Comparison of ENCODE assay signal across 9 mouse cellular contexts in genomic region chr8:70964159-70964558, GRCm38 (mm10). TPM values are rescaled to one million over a fixed set of nuclear protein-coding genes. Genes with fewer than 3 reads are reported as not detected.
DNase-seq lines count a peak whose midpoint lies in the region; ATAC-seq and TF ChIP-seq lines count a peak whose summit lies in the region.
"Had no signal": no experiment of that assay in that cellular context is flagged by ENCODE, and none has a peak within 500 bp of the region (broad histone marks: within the 10 kb centered on the region; RNA-seq: fewer than 3 reads in every experiment).

No protein-coding gene starts in this region.

- H3K4me1 ChIP-seq in kidney, embryonic 14.5 days (ENCODE audit: control insufficient read depth, insufficient read depth, low read length): no peaks in the 10 kb centered on the region
- no peaks in the 10 kb centered on the region for H3K4me1 ChIP-seq in MEL (ENCODE audit: control insufficient read depth in 1 of 2, insufficient read depth in 2 of 2, low read length in 2 of 2)
- no peaks in the 10 kb centered on the region for H3K4me1 ChIP-seq in liver, embryonic 13.5 days (replicated peaks)
- H3K4me1 ChIP-seq: midbrain, embryonic 12.5 days had no signal

- H3K36me3 ChIP-seq in kidney, embryonic 14.5 days (ENCODE audit: control insufficient read depth, insufficient read depth, low read length): no peaks in the 10 kb centered on the region
- no peaks in the 10 kb centered on the region for H3K36me3 ChIP-seq in MEL (ENCODE audit: control insufficient read depth in 1 of 2, insufficient read depth in 2 of 2, low read length in 2 of 2)
- no peaks in the 10 kb centered on the region for H3K36me3 ChIP-seq in liver, embryonic 13.5 days
- H3K36me3 ChIP-seq in splenic B cell, adult 2 months (ENCODE audit: control insufficient read depth, insufficient read depth, low read length, poor library complexity, severe bottlenecking): no peaks in the 10 kb centered on the region
- H3K36me3 ChIP-seq: midbrain, embryonic 12.5 days had no signal

- TF ChIP-seq POLR2A in MEL (IDR thresholded peaks at IDR 0.05; ENCODE audit: control insufficient read depth in 1 of 2, insufficient read depth in 1 of 2, low read depth in 1 of 2, low read length in 2 of 2, poor library complexity in 1 of 2): no peak

- H3K4me2 ChIP-seq in kidney, embryonic 14.5 days (replicated peaks; ENCODE audit: low read depth, low read length): no peak overlapping the region
- no peak overlapping the region for H3K4me2 ChIP-seq in liver, embryonic 13.5 days
- H3K4me2 ChIP-seq: midbrain, embryonic 12.5 days had no signal

- no peak overlapping the region for H3K27ac ChIP-seq in kidney, embryonic 14.5 days (ENCODE audit: low read depth, low read length)
- no peak overlapping the region for H3K27ac ChIP-seq in MEL (ENCODE audit: control insufficient read depth, low read depth, low read length)
- no peak overlapping the region for H3K27ac ChIP-seq in liver, embryonic 13.5 days
- H3K27ac ChIP-seq: midbrain, embryonic 12.5 days had no signal

- no peak for TF ChIP-seq EP300 in MEL (IDR thresholded peaks at IDR 0.05; ENCODE audit: low read depth in 1 of 2, low read length in 2 of 2)

- no peak for ATAC-seq in kidney, embryonic 14.5 days (ENCODE audit: low FRiP score, low TSS enrichment)
- no peak for ATAC-seq in liver, embryonic 13.5 days (ENCODE audit: low read depth)

- no peak overlapping the region for H3K4me3 ChIP-seq in kidney, embryonic 14.5 days (ENCODE audit: low read length)
- H3K4me3 ChIP-seq in MEL (ENCODE audit: control insufficient read depth in 1 of 2, insufficient read depth in 1 of 2, low read depth in 2 of 2, low read length in 2 of 2): no peak overlapping the region
- H3K4me3 ChIP-seq in liver, embryonic 13.5 days (replicated peaks): no peak overlapping the region
- H3K4me3 ChIP-seq: midbrain, embryonic 12.5 days had no signal

- TF ChIP-seq RAD21 in MEL (IDR thresholded peaks at IDR 0.05; ENCODE audit: low read depth, low read length): peak; percentile 57

- no peaks in the 10 kb centered on the region for H3K79me2 ChIP-seq in MEL (ENCODE audit: control insufficient read depth, insufficient read depth, low read length, poor library complexity)

- DNase-seq in kidney, adult 11 months: peak; percentile 52
- peak; percentile 38 for DNase-seq in MEL (ENCODE audit: low read depth, low spot score)
- DNase-seq in cerebellum, adult 18-20 months: peak; percentile 9 to 17
- peak; percentile 3 to 41 for DNase-seq in heart, postnatal 14 days
- peak; percentile 7 for DNase-seq in liver, embryonic 13.5 days
- DNase-seq in splenic B cell, adult 2 months (ENCODE audit: low read depth, low spot score): peak; percentile 65
- no peak for DNase-seq in frontal cortex, postnatal 25 days (ENCODE audit: low spot score in 2 of 2)

- no peaks in the 10 kb centered on the region for H3K27me3 ChIP-seq in kidney, embryonic 14.5 days (ENCODE audit: control insufficient read depth, insufficient read depth, low read length)
- peaks cover 3 to 5% of the 10 kb centered on the region in 2 experiments for H3K27me3 ChIP-seq in MEL (ENCODE audit: control insufficient read depth in 1 of 2, insufficient read depth in 2 of 2, low read length in 2 of 2)
- H3K27me3 ChIP-seq in liver, embryonic 13.5 days: no peaks in the 10 kb centered on the region
- no peaks in the 10 kb centered on the region; the same call in 1 of the 2 replicates for H3K27me3 ChIP-seq in splenic B cell, adult 2 months (ENCODE audit: control insufficient read depth, insufficient read depth, low read length, poor library complexity, severe bottlenecking)
- H3K27me3 ChIP-seq: midbrain, embryonic 12.5 days had no signal

- no peaks in the 10 kb centered on the region for H3K9me3 ChIP-seq in kidney, embryonic 14.5 days (ENCODE audit: control insufficient read depth, low read length)
- H3K9me3 ChIP-seq in MEL (replicated peaks; ENCODE audit: insufficient read depth, low read length): no peaks in the 10 kb centered on the region
- H3K9me3 ChIP-seq in liver, embryonic 13.5 days (replicated peaks): no peaks in the 10 kb centered on the region
- H3K9me3 ChIP-seq: midbrain, embryonic 12.5 days had no signal

- intact Hi-C loops in heart, postnatal 14 days (cut with DNase I): loop anchor here (2.0 kb wide), 1 partner anchor 65 kb away; no protein-coding TSS in a partner anchor

- no peak overlapping the region for H3K9ac ChIP-seq in kidney, embryonic 14.5 days (ENCODE audit: low read depth, low read length)
- H3K9ac ChIP-seq in MEL (ENCODE audit: control insufficient read depth, low read depth, low read length, poor library complexity, severe bottlenecking): no peak overlapping the region
- no peak overlapping the region for H3K9ac ChIP-seq in liver, embryonic 13.5 days
- H3K9ac ChIP-seq: midbrain, embryonic 12.5 days had no signal

- TF ChIP-seq CTCF in MEL (IDR thresholded peaks at IDR 0.05 in 2 of 3, conservative IDR thresholded peaks at IDR 0.05 in 1 of 3; ENCODE audit: control insufficient read depth in 1 of 3, insufficient read depth in 1 of 3, low read depth in 2 of 3, low read length in 3 of 3, poor library complexity in 1 of 3, severe bottlenecking in 1 of 3): peak; percentile 47 to 55 (median 54)

- 4% methylated on average over 3 of the region's 3 CpGs for WGBS in kidney, embryonic 14.5 days
- 0% methylated on average over 3 of the region's 3 CpGs for WGBS in liver, embryonic 13.5 days (ENCODE audit: insufficient replicate concordance)

TF ChIP-seq in MEL, 35 proteins besides CTCF, POLR2A, EP300 and RAD21:
- TF ChIP-seq SMC3 (IDR thresholded peaks at IDR 0.05; ENCODE audit: low read depth, low read length) (peak; percentile 58), ZMIZ1 (IDR thresholded peaks at IDR 0.05; ENCODE audit: low read depth, low read length) (no peak), ZC3H11A (IDR thresholded peaks at IDR 0.05; ENCODE audit: low read depth, low read length) (peak; percentile 34; the same call in 1 of the 2 replicates)

RNA-seq across cellular contexts. Expression of gene Map1s, which starts 58.4 kb away (rescaled TPM):
- polyA plus RNA-seq in kidney, embryonic 14.5 days (2014; fragmentation: Nextera tagmentation; extraction: Ambion mirVana): 32.1 and 43.4 TPM in 2 replicates
- 41.0 and 53.3 TPM in 2 replicates for total RNA-seq in MEL (2012; rRNA removed)
- polyA plus RNA-seq in MEL (2012; ENCODE audit: insufficient read depth in 1 of 2, insufficient read length in 2 of 2, low read depth in 1 of 2, low replicate concordance in 2 of 2, missing spikeins in 1 of 2): 10 to 100 TPM in 1 of 2 experiments, not detected in 1; 51.0 TPM
- total RNA-seq in heart, postnatal 14 days (2021): 10 to 100 TPM; 20.5 to 24.8 TPM
- 17.7 and 19.0 TPM in 2 replicates for polyA plus RNA-seq in liver, embryonic 13.5 days (2015; fragmentation: Nextera tagmentation; extraction: Ambion mirVana)

Comparison
In these comparisons a context has a peak if more than half of its experiments do, and no peak if none do; other contexts are left out.
1. DNase-seq: peak in kidney, adult 11 months (single experiment), MEL (single experiment), cerebellum, adult 18-20 months (2 of 2), heart, postnatal 14 days (2 of 2), liver, embryonic 13.5 days (single experiment) and splenic B cell, adult 2 months (single experiment); none in frontal cortex, postnatal 25 days (0 of 2).